Mouse (Mus musculus): ENCODE results near the gene Gm42791.

Gene Gm42791

GRCm38 (mm10) chr5:148935071-148935821, 59.7 kb downstream of the Gm42791 start:
- in situ Hi-C loops (cut with MboI; ENCODE audit: unreplicated experiment in 2 of 2) = no loop called here

DNA sequence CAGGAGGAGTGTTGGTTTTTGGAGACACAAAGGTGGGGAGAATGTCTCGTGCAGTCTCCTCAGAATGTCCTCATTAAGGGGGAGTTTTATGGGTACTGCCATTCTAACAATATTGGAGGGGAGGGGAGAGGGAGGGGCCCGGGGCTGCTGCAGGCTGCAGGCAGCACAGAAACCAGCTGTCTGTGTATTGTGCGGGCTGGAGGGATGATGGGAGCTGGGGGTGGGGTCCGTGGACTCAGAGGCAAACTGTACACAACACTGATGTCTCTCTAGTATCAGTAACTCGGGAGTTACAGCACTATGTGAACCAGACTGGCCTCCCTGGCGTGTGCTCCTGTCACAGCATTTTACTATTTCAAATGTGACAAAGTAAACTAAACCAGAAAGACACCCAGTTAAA, 60.5 kb downstream of the Gm42791 start:
- in situ Hi-C loops (cut with MboI; ENCODE audit: unreplicated experiment in 2 of 2) = no loop called here

DNA sequence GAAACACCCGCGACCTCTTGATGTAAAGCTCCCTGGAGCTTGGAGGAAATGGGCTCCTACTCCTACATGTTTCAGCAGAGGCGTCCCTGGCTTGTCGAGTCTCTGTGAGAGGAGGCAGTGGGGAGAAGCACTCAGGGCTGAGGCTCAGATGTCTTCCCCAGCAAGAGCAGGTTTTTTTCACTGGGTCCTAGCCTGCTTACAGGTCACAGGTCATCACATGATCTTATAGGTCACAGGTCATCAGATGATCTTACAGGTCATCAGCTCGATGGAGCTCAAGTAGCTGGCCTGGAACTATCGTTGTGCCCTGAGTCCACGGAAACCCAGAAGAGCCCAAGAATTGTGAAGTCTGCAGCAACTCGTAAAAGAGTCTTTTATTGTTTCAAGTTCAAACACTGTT, 61.2 kb downstream of the Gm42791 start:
- in situ Hi-C loops (cut with MboI; ENCODE audit: unreplicated experiment in 2 of 2) = no loop called here

DNA sequence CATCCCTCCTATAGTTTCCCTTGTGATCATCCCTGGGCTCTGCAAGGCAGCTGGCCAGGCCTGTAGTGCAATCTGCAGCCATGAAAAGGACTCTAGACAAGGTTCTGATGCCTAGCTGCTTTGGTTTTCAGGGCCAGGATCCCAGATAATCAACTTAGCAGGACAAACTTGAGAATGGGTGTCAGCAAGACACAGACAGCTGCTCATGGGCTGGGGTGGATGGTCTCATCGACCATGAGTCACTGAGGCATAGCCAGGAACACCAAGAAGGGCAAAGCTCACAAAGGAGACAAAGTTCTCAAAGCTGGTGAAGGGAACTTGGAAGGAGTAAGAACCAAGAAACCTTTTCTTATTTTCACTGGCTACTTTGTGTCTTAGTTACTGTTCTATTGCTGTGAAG, 63.6 kb downstream of the Gm42791 start:
- in situ Hi-C loops (cut with MboI; ENCODE audit: unreplicated experiment in 2 of 2) = no loop called here

DNA sequence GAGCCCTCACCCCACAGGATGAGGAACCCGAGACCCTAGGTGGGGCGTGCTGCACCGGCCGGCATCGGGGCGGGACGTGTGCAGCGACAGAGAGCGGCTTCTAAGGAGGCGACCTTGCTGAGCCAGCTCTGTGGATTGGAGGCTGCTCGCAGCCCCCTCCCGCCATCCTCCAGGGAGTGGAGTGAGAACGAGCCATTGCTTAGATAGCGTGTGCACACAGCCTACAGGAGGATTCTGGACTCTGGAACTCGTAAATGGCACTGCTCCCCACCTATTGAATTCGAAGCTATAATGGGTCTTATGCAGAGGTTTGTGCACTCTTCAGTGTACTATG, 65.9 kb downstream of the Gm42791 start, which contains the start of gene Katnal1:
TSS of gene Katnal1 (minus strand) at position 205 of the 334 bp plus-strand sequence.
- in situ Hi-C loops (cut with MboI; ENCODE audit: unreplicated experiment in 2 of 2) = no loop called here

DNA sequence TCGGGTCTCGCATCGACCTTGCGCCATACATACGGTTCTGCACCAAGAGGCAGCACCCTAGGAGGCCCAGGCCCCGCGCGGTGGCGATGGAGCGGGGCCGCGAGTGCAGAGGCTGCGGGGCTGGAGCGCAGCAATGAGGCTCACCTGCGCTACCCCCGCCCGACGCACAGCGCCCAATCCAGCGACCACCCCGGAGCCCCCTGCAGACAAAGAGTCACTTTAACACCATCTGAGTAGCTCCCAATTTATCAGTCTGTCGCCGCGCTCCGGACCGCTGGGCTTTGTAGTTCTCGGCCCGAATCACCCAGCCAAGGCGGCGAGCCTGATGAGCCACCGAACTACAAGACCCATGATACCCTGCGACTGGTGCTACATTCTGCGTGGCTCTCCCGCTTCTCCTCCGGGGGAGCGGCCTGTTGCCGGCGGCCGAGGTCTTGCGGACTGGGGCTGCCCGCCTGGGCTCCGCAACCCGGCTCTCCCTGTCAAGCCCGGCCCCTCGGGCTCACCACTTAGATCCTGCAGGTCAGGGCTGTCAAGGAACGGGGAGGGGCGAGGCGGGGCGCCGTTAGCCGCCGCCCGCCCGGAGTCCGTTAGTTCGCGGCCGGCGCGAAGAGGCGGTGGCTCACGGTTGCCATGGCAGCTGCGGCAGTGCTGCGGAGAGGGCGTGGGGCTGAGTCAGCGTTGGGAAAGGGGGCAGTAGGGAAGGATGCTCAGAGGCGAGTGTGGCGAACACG, 66.4 kb downstream of the Gm42791 start:
- in situ Hi-C loops (cut with MboI; ENCODE audit: unreplicated experiment in 2 of 2) = no loop called here

DNA sequence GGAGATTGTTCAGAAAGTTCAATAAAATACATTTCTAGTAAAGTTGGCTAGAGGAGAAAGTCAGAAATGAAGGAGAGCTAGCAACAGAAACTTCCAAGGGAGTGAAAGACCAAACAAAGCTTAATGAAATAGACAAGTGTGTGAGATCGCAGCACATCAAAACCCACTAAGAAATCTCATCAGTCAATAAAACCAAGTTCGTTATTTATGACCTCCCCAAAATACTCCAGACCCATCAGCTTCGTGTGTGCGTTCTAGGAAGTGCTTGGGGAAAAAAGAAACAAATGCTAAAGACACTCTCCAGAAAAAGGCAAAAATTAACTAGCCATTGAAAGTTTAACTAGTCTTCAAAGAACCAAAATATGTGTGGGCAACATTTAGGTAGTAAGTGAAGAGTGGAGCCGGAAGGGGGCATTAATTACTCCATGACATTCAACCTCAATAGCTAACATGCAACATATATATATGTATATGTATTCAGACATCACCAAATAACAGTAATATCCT, 67.2 kb downstream of the Gm42791 start:
- in situ Hi-C loops (cut with MboI; ENCODE audit: unreplicated experiment in 2 of 2) = no loop called here

DNA sequence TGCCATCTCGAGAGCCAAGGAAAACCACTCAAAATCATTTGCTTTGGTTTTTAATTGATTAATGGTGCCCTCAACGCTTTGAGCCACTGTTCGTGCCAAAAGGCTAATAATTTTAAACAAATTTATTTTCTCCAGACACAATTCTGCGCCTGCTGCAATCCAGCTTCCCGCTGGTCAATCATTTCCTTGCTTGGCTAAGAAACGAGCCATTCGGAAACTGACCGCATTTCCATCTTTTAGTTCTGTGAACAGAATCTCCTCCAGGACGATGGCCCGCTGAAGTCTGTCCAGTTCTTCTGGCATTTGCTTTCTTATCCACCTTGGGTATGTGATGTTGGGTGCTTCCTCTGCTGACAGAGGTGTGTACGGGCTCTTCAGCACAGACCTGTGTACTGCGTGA, 70.4 kb downstream of the Gm42791 start:
- in situ Hi-C loops (cut with MboI; ENCODE audit: unreplicated experiment in 2 of 2) = no loop called here

- in situ Hi-C loops (cut with MboI; ENCODE audit: unreplicated experiment in 2 of 2) = no loop called here
These were observed 70.9 kb downstream of the Gm42791 start for GRCm38 (mm10) chr5:148924051-148924450.

DNA sequence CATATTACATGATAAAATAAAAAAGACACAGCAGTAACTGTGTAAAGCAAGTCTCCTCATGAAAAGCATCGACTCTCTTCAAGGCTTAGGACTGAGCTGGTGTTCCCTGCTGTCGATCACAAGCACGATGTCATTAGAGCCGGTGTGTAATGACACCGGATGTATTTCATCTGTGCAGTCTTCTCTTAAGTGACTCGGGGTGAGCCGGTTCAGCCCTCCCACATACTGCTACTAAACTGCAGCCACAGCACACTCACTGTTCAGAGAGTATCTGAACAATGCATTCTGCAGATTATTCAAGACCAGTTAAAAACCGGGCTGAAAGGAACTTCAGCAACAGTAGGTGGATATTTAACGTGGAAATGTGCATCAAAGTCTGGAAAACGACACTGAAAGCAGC, 71.5 kb downstream of the Gm42791 start:
- in situ Hi-C loops (cut with MboI; ENCODE audit: unreplicated experiment in 2 of 2) = no loop called here

GRCm38 (mm10) chr5:148922773-148923172, 72.2 kb downstream of the Gm42791 start:
- in situ Hi-C loops (cut with MboI; ENCODE audit: unreplicated experiment in 2 of 2) = no loop called here

DNA sequence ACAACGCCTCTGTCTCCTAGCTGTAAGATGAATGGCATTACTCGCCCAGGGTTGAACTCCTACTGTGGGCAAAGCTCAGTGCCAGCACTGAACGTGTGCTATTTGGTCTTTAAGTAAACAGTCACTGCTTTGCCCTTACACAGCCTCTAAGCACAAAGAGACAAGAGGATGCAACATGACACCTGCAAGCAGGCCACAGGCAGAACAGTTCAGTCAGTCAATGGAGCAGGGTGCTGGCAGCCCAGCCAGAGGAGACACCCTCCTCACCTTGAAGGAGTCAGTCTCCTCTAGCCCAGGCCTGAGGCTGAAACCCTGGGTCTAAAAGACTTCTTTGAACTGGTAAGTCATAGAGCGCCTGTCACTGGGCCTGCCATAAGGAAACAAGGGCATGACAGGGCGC, 76.9 kb downstream of the Gm42791 start:
- in situ Hi-C loops (cut with MboI; ENCODE audit: unreplicated experiment in 2 of 2) = no loop called here

GRCm38 (mm10) chr5:148916775-148917174, 78.2 kb downstream of the Gm42791 start:
- in situ Hi-C loops (cut with MboI; ENCODE audit: unreplicated experiment in 2 of 2) = no loop called here

- in situ Hi-C loops (cut with MboI; ENCODE audit: unreplicated experiment in 2 of 2) = loop anchor here in 1 of 2 experiments (5.0 kb wide), 1 partner anchor 35 kb away; no protein-coding TSS in a partner anchor
These were observed 82.7 kb downstream of the Gm42791 start for GRCm38 (mm10) chr5:148912262-148912661.

GRCm38 (mm10) chr5:148910066-148910465, 84.9 kb downstream of the Gm42791 start:
- in situ Hi-C loops (cut with MboI; ENCODE audit: unreplicated experiment in 2 of 2) = loop anchor here in 1 of 2 experiments (5.0 kb wide), 1 partner anchor 37 kb away; no protein-coding TSS in a partner anchor

DNA sequence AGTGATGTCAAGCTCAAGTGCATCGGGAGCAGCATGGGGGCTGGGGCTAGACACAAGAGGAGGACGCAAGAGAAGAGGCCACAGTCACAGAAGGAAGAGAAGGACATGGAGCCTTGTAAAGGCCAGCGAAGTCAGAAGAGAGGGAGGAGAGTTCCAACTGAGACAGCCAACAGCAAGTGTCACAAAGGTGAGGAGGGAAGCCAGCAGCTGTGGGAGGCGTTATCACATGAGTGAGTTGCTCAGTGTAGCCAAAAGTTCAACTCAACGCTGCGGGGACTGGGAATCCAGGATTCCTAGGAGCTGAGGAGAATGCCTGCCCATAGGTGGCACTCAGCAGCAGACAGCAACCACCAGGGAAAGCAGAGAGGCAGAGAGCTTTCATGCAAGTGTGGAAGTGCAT, 85.5 kb downstream of the Gm42791 start:
- in situ Hi-C loops (cut with MboI; ENCODE audit: unreplicated experiment in 2 of 2) = loop anchor here (5.0 to 10.0 kb wide), 2 partner anchors 38 to 95 kb away; no protein-coding TSS in a partner anchor

DNA sequence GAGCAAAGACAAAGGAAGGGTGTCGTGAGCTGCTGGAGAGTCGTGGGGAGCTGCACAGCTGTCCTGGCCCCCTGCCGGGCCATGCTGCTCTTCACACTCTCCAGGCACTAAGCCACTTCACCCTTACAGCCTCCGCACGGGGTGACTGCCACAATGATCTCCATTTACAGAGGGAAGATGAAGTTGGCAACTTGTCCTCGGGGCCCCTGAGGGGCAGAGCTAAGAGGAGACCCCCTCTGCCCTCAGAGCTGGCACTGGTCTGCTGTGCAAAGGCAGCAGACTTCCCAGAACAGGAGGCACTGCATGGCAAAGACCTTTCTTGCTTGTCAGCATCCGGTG, 85.9 kb downstream of the Gm42791 start:
- in situ Hi-C loops (cut with MboI; ENCODE audit: unreplicated experiment in 2 of 2) = loop anchor here (5.0 to 10.0 kb wide), 2 partner anchors 38 to 96 kb away; no protein-coding TSS in a partner anchor

- in situ Hi-C loops (cut with MboI; ENCODE audit: unreplicated experiment in 2 of 2) = loop anchor here (5.0 to 10.0 kb wide), 2 partner anchors 39 to 96 kb away; no protein-coding TSS in a partner anchor
These were observed 86.5 kb downstream of the Gm42791 start for GRCm38 (mm10) chr5:148908191-148909056.

- in situ Hi-C loops (cut with MboI; ENCODE audit: unreplicated experiment in 2 of 2) = loop anchor here (5.0 to 10.0 kb wide), 2 partner anchors 41 to 98 kb away; no protein-coding TSS in a partner anchor
These were observed 88.6 kb downstream of the Gm42791 start for GRCm38 (mm10) chr5:148906305-148906704.

DNA sequence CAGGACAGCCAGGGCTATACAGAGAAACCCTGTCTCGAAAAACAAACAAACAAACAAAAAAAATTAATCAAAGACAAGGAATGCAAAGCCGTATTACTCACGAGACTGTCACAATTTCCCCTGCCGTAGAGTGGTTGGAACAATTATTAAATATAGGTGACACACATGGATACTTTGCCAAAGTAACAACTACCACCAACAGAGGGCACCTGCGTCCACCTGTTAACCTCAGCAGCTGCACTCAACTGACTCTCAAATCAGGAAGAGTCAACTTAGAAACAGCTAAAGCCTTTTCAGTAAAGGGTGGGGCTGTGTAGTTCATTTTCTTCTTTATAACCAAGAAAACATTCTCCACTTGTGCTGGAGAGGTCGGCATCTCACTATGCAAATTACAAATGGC, 90.1 kb downstream of the Gm42791 start:
- in situ Hi-C loops (cut with MboI; ENCODE audit: unreplicated experiment in 2 of 2) = loop anchor here (5.0 to 10.0 kb wide), 2 partner anchors 42 to 100 kb away; no protein-coding TSS in a partner anchor
